Mouse (Mus musculus) CH12.LX (cell line): Measurements from ENCODE around the gene Flnc.

Source experiments
- BHLHE40 ChIP-seq: IDR thresholded peaks from 2 replicates; pipeline ENCODE4 v1.6.1; 2011; ENCODE audit warnings: mild to moderate bottlenecking, low read depth, low read length, improper control_type of control experiment
- CHD2 ChIP-seq: IDR thresholded peaks from 2 replicates; pipeline ENCODE4 v1.6.1; 2011; ENCODE audit warnings: low read length, improper control_type of control experiment
- CTCF ChIP-seq, 2 experiments: IDR thresholded peaks in 1 of 2; conservative IDR thresholded peaks in 1 of 2; 2 replicates each; pipeline ENCODE4 v1.5.1; 2011 to 2012; ENCODE audit warnings: low read depth in 2 of 2, low read length in 2 of 2, improper control_type of control experiment in 1 of 2, inconsistent platforms in 1 of 2, mild to moderate bottlenecking in 1 of 2, moderate library complexity in 1 of 2
- E2F4 ChIP-seq: IDR thresholded peaks from 2 replicates; pipeline ENCODE4 v1.6.1; 2011; ENCODE audit warnings: low read depth, low read length, improper control_type of control experiment; ENCODE audit not compliant: insufficient replicate concordance
- EP300 ChIP-seq: IDR thresholded peaks from 2 replicates; pipeline ENCODE4 v1.6.1; 2011; ENCODE audit warnings: low read length, improper control_type of control experiment
- ETS1 ChIP-seq: conservative IDR thresholded peaks from 2 replicates; pipeline ENCODE4 v1.6.1; 2012; ENCODE audit warnings: low read depth, mild to moderate bottlenecking, inconsistent platforms, low read length, improper control_type of control experiment, moderate library complexity
- GABPA ChIP-seq: IDR thresholded peaks from 2 replicates; pipeline ENCODE4 v1.6.1; 2012; ENCODE audit warnings: low read depth, low read length, improper control_type of control experiment, inconsistent platforms; ENCODE audit not compliant: insufficient replicate concordance
- MAX ChIP-seq: IDR thresholded peaks from 2 replicates; pipeline ENCODE4 v1.6.1; 2011; ENCODE audit warnings: low read length, improper control_type of control experiment
- NELFE ChIP-seq: IDR thresholded peaks from 2 replicates; pipeline ENCODE4 v1.6.1; 2011; ENCODE audit warnings: low read depth, low read length, improper control_type of control experiment
- POLR2A ChIP-seq: IDR thresholded peaks from 2 replicates; pipeline ENCODE4 v1.6.1; 2011; ENCODE audit warnings: low read depth, mild to moderate bottlenecking, improper control_type of control experiment, low read length
- POLR2AphosphoS2 ChIP-seq: IDR thresholded peaks from 2 replicates; pipeline ENCODE4 v1.6.1; 2011; ENCODE audit warnings: low read depth, low read length, improper control_type of control experiment
- ZC3H11A ChIP-seq: IDR thresholded peaks from 2 replicates; pipeline ENCODE4 v1.6.1; 2012; ENCODE audit warnings: low read depth, mild to moderate bottlenecking, inconsistent platforms, low read length, improper control_type of control experiment
- ZKSCAN1 ChIP-seq: IDR thresholded peaks from 2 replicates; pipeline ENCODE4 v1.6.1; 2012; ENCODE audit warnings: low read depth, inconsistent platforms, low read length, improper control_type of control experiment, borderline replicate concordance
- ZNF384 ChIP-seq: IDR thresholded peaks from 2 replicates; pipeline ENCODE4 v1.6.1; 2012; ENCODE audit warnings: low read depth, low read length, improper control_type of control experiment, inconsistent platforms

- no peak for TF ChIP-seq POLR2AphosphoS2
- no peak for TF ChIP-seq CTCF (conservative IDR thresholded peaks at IDR 0.05 in 1 of 2, IDR thresholded peaks at IDR 0.05 in 1 of 2; ENCODE audit: low read depth in 2 of 2, low read length in 2 of 2)
- no peak for TF ChIP-seq EP300
- no peak for TF ChIP-seq ZNF384
- TF ChIP-seq MAX, result no peak
- no peak for TF ChIP-seq E2F4
- TF ChIP-seq GABPA, result no peak
- TF ChIP-seq POLR2A, result no peak
- no peak for TF ChIP-seq ZC3H11A
- no peak for TF ChIP-seq BHLHE40
- TF ChIP-seq ETS1, result no peak
- TF ChIP-seq NELFE, result no peak
- no peak for TF ChIP-seq ZKSCAN1
- TF ChIP-seq CHD2, result no peak
Observed at GRCm38 (mm10) chr6:29507447-29508309, 74.6 kb downstream of the Flnc start, which contains the start of gene Kcp.
